In genomic region chr17:33931159-33931866, GRCm38 (mm10) we compare ENCODE assay signal across 8 mouse cellular contexts. TPM values are rescaled to one million over a fixed set of nuclear protein-coding genes. Genes with fewer than 3 reads are reported as not detected.
DNase-seq lines count a peak whose midpoint lies in the region; ATAC-seq and TF ChIP-seq lines count a peak whose summit lies in the region.

No protein-coding gene starts in this region.

- peak overlapping the region; percentile 99 for H3K4me2 ChIP-seq in hindbrain, embryonic 13.5 days
- peak overlapping the region; percentile 97 for H3K4me2 ChIP-seq in midbrain, embryonic 12.5 days (replicated peaks)

- peak overlapping the region; percentile 68 for H3K4me3 ChIP-seq in left cerebral cortex, adult 2 months
- H3K4me3 ChIP-seq in brown adipose tissue, adult 24 weeks (ENCODE audit: insufficient read depth, low read depth, low read length) = peak overlapping the region; percentile 90
- H3K4me3 ChIP-seq in hindbrain, embryonic 13.5 days = peak overlapping the region; percentile 90
- H3K4me3 ChIP-seq in midbrain, embryonic 12.5 days = peak overlapping the region; percentile 81

- H3K4me1 ChIP-seq in brown adipose tissue, adult 24 weeks (ENCODE audit: control insufficient read depth, insufficient read depth, insufficient read length, low read length) = peaks cover 3% of the 10 kb centered on the region; the same call in 1 of the 2 replicates
- peaks cover 31% of the 10 kb centered on the region for H3K4me1 ChIP-seq in hindbrain, embryonic 13.5 days (replicated peaks)
- peaks cover 23% of the 10 kb centered on the region for H3K4me1 ChIP-seq in midbrain, embryonic 12.5 days

- H3K27me3 ChIP-seq in hindbrain, embryonic 13.5 days = no peaks in the 10 kb centered on the region
- H3K27me3 ChIP-seq in midbrain, embryonic 12.5 days = no peaks in the 10 kb centered on the region

- no peak for ATAC-seq in hindbrain, embryonic 13.5 days (ENCODE audit: low FRiP score)
- no peak for ATAC-seq in midbrain, embryonic 12.5 days (ENCODE audit: low FRiP score, low read depth)

- peaks cover 49% of the 10 kb centered on the region for H3K36me3 ChIP-seq in hindbrain, embryonic 13.5 days
- H3K36me3 ChIP-seq in midbrain, embryonic 12.5 days = peaks cover 47% of the 10 kb centered on the region

- no peaks in the 10 kb centered on the region for H3K9me3 ChIP-seq in hindbrain, embryonic 13.5 days
- H3K9me3 ChIP-seq in midbrain, embryonic 12.5 days = no peaks in the 10 kb centered on the region

- peak overlapping the region; percentile 97 for H3K27ac ChIP-seq in left cerebral cortex, adult 2 months
- H3K27ac ChIP-seq in brown adipose tissue, adult 24 weeks (replicated peaks; ENCODE audit: low read depth, low read length) = peak overlapping the region; percentile 36
- H3K27ac ChIP-seq in hindbrain, embryonic 13.5 days = no peak overlapping the region
- no peak overlapping the region for H3K27ac ChIP-seq in midbrain, embryonic 12.5 days (replicated peaks)

- no peak for TF ChIP-seq CTCF in left cerebral cortex, adult 2 months (IDR thresholded peaks at IDR 0.05)

- H3K9ac ChIP-seq in hindbrain, embryonic 13.5 days = peak overlapping the region; percentile 95
- peak overlapping the region; percentile 90 for H3K9ac ChIP-seq in midbrain, embryonic 12.5 days (replicated peaks)

- no peak for DNase-seq in left cerebral cortex, adult 2 months (ENCODE audit: extremely low spot score in 1 of 2, low spot score in 2 of 2)
- DNase-seq in left cerebral cortex, postnatal 36 days (ENCODE audit: low spot score in 2 of 2) = no peak
- no peak for DNase-seq in adrenal gland, postnatal 10 days
- DNase-seq in right cerebral cortex, postnatal 36 days (ENCODE audit: low spot score in 2 of 2) = no peak
- DNase-seq in kidney, adult 11 months = no peak

- WGBS in hindbrain, embryonic 13.5 days = 37% methylated on average over 18 of the region's 18 CpGs
- WGBS in midbrain, embryonic 12.5 days = 35% methylated on average over 18 of the region's 18 CpGs

- intact Hi-C loops in left cerebral cortex, adult 2 months (cut with DNase I) = no loop called here
- intact Hi-C loops in left cerebral cortex, postnatal 36 days (cut with DNase I) = loop anchor here (10.0 kb wide), 1 partner anchor 913 kb away; no protein-coding TSS in a partner anchor

RNA-seq across cellular contexts. Expression of gene Rgl2, which starts 2.0 kb away (rescaled TPM):
- 10 to 100 TPM; 63.4 to 74.3 TPM for total RNA-seq in left cerebral cortex, adult 2 months (2021)
- 10 to 100 TPM; 46.9 to 71.0 TPM for total RNA-seq in left cerebral cortex, postnatal 36 days (2021)
- 16.4 and 20.2 TPM in 2 replicates for polyA plus RNA-seq in brown adipose tissue, adult 24 weeks (2012; ENCODE audit: insufficient read depth, insufficient read length, missing spikeins)
- 56.7 and 56.9 TPM in 2 replicates for polyA plus RNA-seq in hindbrain, embryonic 13.5 days (2015; fragmentation: Nextera tagmentation; extraction: Ambion mirVana)
- 69.9 and 74.3 TPM in 2 replicates for polyA plus RNA-seq in midbrain, embryonic 12.5 days (2016; fragmentation: Nextera tagmentation; extraction: Ambion mirVana)
- 10 to 100 TPM; 57.1 to 76.3 TPM for total RNA-seq in adrenal gland, postnatal 10 days (2021)

RNA-seq across cellular contexts. Expression of gene Pfdn6, which starts 8.8 kb away (rescaled TPM):
- 10 to 100 TPM; 93.0 to 97.6 TPM for total RNA-seq in left cerebral cortex, adult 2 months (2021)
- total RNA-seq in left cerebral cortex, postnatal 36 days (2021) = 10 to 100 TPM; 96.1 to 98.3 TPM
- polyA plus RNA-seq in brown adipose tissue, adult 24 weeks (2012; ENCODE audit: insufficient read depth, insufficient read length, missing spikeins) = 83.2 and 131 TPM in 2 replicates
- 186 and 199 TPM in 2 replicates for polyA plus RNA-seq in hindbrain, embryonic 13.5 days (2015; fragmentation: Nextera tagmentation; extraction: Ambion mirVana)
- polyA plus RNA-seq in midbrain, embryonic 12.5 days (2016; fragmentation: Nextera tagmentation; extraction: Ambion mirVana) = 188 and 203 TPM in 2 replicates
- total RNA-seq in adrenal gland, postnatal 10 days (2021) = 10 to 100 TPM; 81.2 to 94.9 TPM

RNA-seq across cellular contexts. Expression of gene Wdr46, which starts 9.1 kb away (rescaled TPM):
- 10 to 100 TPM; 14.7 to 18.4 TPM for total RNA-seq in left cerebral cortex, adult 2 months (2021)
- total RNA-seq in left cerebral cortex, postnatal 36 days (2021) = 10 to 100 TPM; 12.6 to 15.0 TPM
- 6.6 and 10.1 TPM in 2 replicates for polyA plus RNA-seq in brown adipose tissue, adult 24 weeks (2012; ENCODE audit: insufficient read depth, insufficient read length, missing spikeins)
- 24.3 and 25.2 TPM in 2 replicates for polyA plus RNA-seq in hindbrain, embryonic 13.5 days (2015; fragmentation: Nextera tagmentation; extraction: Ambion mirVana)
- polyA plus RNA-seq in midbrain, embryonic 12.5 days (2016; fragmentation: Nextera tagmentation; extraction: Ambion mirVana) = 37.5 and 37.7 TPM in 2 replicates
- total RNA-seq in adrenal gland, postnatal 10 days (2021) = 10 to 100 TPM; 28.4 to 29.7 TPM

RNA-seq across cellular contexts. Expression of gene Zbtb22, which starts 15.6 kb away (rescaled TPM):
- 10 to 100 TPM; 35.8 to 36.0 TPM for total RNA-seq in left cerebral cortex, adult 2 months (2021)
- 10 to 100 TPM; 29.4 to 40.1 TPM for total RNA-seq in left cerebral cortex, postnatal 36 days (2021)
- 9.5 and 11.1 TPM in 2 replicates for polyA plus RNA-seq in brown adipose tissue, adult 24 weeks (2012; ENCODE audit: insufficient read depth, insufficient read length, missing spikeins)
- 16.8 and 18.7 TPM in 2 replicates for polyA plus RNA-seq in hindbrain, embryonic 13.5 days (2015; fragmentation: Nextera tagmentation; extraction: Ambion mirVana)
- polyA plus RNA-seq in midbrain, embryonic 12.5 days (2016; fragmentation: Nextera tagmentation; extraction: Ambion mirVana) = 21.8 and 25.3 TPM in 2 replicates
- 10 to 100 TPM; 29.2 to 34.3 TPM for total RNA-seq in adrenal gland, postnatal 10 days (2021)

RNA-seq across cellular contexts. Expression of gene Tapbp, which starts 15.6 kb away (rescaled TPM):
- 10 to 100 TPM; 41.3 to 44.2 TPM for total RNA-seq in left cerebral cortex, adult 2 months (2021)
- total RNA-seq in left cerebral cortex, postnatal 36 days (2021) = 10 to 100 TPM; 35.0 to 38.3 TPM
- polyA plus RNA-seq in brown adipose tissue, adult 24 weeks (2012; ENCODE audit: insufficient read depth, insufficient read length, missing spikeins) = 75.7 and 99.3 TPM in 2 replicates
- polyA plus RNA-seq in hindbrain, embryonic 13.5 days (2015; fragmentation: Nextera tagmentation; extraction: Ambion mirVana) = 26.8 and 29.2 TPM in 2 replicates
- polyA plus RNA-seq in midbrain, embryonic 12.5 days (2016; fragmentation: Nextera tagmentation; extraction: Ambion mirVana) = 19.1 and 21.9 TPM in 2 replicates
- total RNA-seq in adrenal gland, postnatal 10 days (2021) = 100 to 1,000 TPM; 131 to 150 TPM

Comparison
In these comparisons a context has a peak if more than half of its experiments do, and no peak if none do; other contexts are left out.
1. H3K27ac ChIP-seq: peak in left cerebral cortex, adult 2 months (single experiment) and brown adipose tissue, adult 24 weeks (single experiment); none in hindbrain, embryonic 13.5 days (single experiment) and midbrain, embryonic 12.5 days (single experiment).
2. Peak in every context shown above with its lines, with median percentiles within 50 percentile points of each other: H3K4me3 ChIP-seq.